Mouse (Mus musculus) bone marrow macrophage, adult 2 months (primary cell): ENCODE data around the gene Pacsin3.

ENCODE experiments used
- CTCF ChIP-seq: IDR thresholded peaks from 2 replicates; pipeline ENCODE4 v1.5.1; 2012; ENCODE audit warnings: low read depth, mild to moderate bottlenecking, low read length, moderate library complexity
- POLR2A ChIP-seq: IDR thresholded peaks from 2 replicates; pipeline ENCODE4 v1.6.1; 2012; ENCODE audit warnings: mild to moderate bottlenecking, low read depth, low read length, borderline replicate concordance

- TF ChIP-seq CTCF (no peak), POLR2A (no peak)
Observed at GRCm38 (mm10) chr2:91220501-91220900, 35.3 kb upstream of the Pacsin3 start.
